Mouse (Mus musculus) liver, embryonic 14.5 days (tissue): ENCODE measurements around the gene Arhgap10.

ENCODE experiments used
- CTCF ChIP-seq: IDR thresholded peaks from 2 replicates; pipeline ENCODE4 v1.5.1; 2016; ENCODE audit warnings: antibody characterized with exemption, low read depth, control low read depth
- EP300 ChIP-seq: IDR thresholded peaks from 2 replicates; pipeline ENCODE4 v1.6.1; 2016; ENCODE audit warnings: antibody characterized with exemption, low read depth

DNA sequence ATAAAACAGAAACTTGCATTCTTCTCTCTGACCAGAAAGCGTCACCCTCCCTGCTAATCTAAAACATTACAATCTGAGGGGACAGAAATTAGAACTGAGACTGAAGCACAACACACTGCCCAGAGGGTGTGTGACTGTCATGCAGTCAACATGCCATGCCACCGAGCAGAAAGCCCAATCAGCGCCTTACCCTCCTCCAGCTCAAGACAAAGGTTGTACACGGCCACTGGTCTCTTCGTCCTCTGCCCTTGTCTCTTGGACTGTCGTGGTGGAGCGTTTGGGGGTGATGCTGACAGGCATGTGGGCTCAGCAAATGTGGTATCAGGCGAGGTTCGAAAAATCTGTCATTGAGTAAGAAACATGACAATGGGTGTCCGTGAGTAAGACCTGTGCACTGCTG, 207.2 kb downstream of the Arhgap10 start:
- no peak for TF ChIP-seq CTCF
- TF ChIP-seq EP300, result no peak
